Mouse (Mus musculus) liver, embryonic 11.5 days (tissue): ENCODE results near the gene AI597479. TPM values are rescaled to one million over a fixed set of nuclear protein-coding genes. Genes with fewer than 3 reads are reported as not detected.

Experiments used
- ATAC-seq: fragments of 200-750 bp; cut with Nextera tagmentation; replicated peaks from 2 replicates; pipeline ENCODE4 v1.8.0; 2017; ENCODE audit warnings: moderate number of reproducible peaks, mild to moderate bottlenecking, moderate TSS enrichment, moderate library complexity; ENCODE audit not compliant: low FRiP score
- DNase-seq: peaks from one replicate; pipeline ENCODE4 v3.0.0-alpha.2; 2017; ENCODE audit warnings: low spot score
- H3K27ac ChIP-seq: fragments of 300-500 bp; sonication (generic); 2 replicates; pipeline ENCODE4 v1.5.1; 2014; ENCODE audit warnings: mild to moderate bottlenecking, low read depth, low read length, control low read depth
- H3K27me3 ChIP-seq: fragments of 300-500 bp; sonication (generic); replicated peaks from 2 replicates; pipeline ENCODE4 v1.6.1; 2014; ENCODE audit warnings: low read length, mixed read lengths; ENCODE audit not compliant: control insufficient read depth, insufficient read depth
- H3K36me3 ChIP-seq: fragments of 300-500 bp; sonication (generic); 2 replicates; pipeline ENCODE4 v1.6.1; 2014; ENCODE audit warnings: mild to moderate bottlenecking, low read length, moderate library complexity, mixed read lengths; ENCODE audit not compliant: control insufficient read depth, insufficient read depth
- H3K4me1 ChIP-seq: fragments of 300-500 bp; sonication (generic); replicated peaks from 2 replicates; pipeline ENCODE4 v1.6.1; 2014; ENCODE audit warnings: low read length, mixed read lengths; ENCODE audit not compliant: control insufficient read depth, insufficient read depth
- H3K4me2 ChIP-seq: fragments of 300-500 bp; sonication (generic); 2 replicates; pipeline ENCODE4 v1.6.1; 2014; ENCODE audit warnings: mild to moderate bottlenecking, control low read depth, moderate library complexity
- H3K4me3 ChIP-seq: fragments of 300-500 bp; sonication (generic); 2 replicates; pipeline ENCODE4 v1.5.1; 2014; ENCODE audit warnings: low read depth, low read length, control low read depth
- H3K9ac ChIP-seq: fragments of 300-500 bp; sonication (generic); 2 replicates; pipeline ENCODE4 v1.6.1; 2014; ENCODE audit warnings: low read depth, low read length, control low read depth
- H3K9me3 ChIP-seq: fragments of 300-500 bp; sonication (generic); 2 replicates; pipeline ENCODE4 v1.6.1; 2016; ENCODE audit warnings: low read length, inconsistent platforms, mixed read lengths; ENCODE audit not compliant: control insufficient read depth
- WGBS: fragments of 180-500 bp; shearing (Covaris S2); extraction: QIAGEN DNeasy Blood & Tissue Kit; methylation state at CpG from one replicate; pipeline ENCODE4 v1.1.7; 2014; 5-methylcytosine and 5-hydroxymethylcytosine counted together
- polyA plus RNA-seq: library from polyadenylated mRNA; unstranded; fragments of >200 nt; fragmentation: Nextera tagmentation; extraction: Ambion mirVana; gene quantifications from 2 replicates; pipeline ENCODE4 v1.2.1, GENCODE M21; 2014

The AI597479 gene
- polyA plus RNA-seq, 1 experiment from 2014 or later = 21.5 TPM

DNA sequence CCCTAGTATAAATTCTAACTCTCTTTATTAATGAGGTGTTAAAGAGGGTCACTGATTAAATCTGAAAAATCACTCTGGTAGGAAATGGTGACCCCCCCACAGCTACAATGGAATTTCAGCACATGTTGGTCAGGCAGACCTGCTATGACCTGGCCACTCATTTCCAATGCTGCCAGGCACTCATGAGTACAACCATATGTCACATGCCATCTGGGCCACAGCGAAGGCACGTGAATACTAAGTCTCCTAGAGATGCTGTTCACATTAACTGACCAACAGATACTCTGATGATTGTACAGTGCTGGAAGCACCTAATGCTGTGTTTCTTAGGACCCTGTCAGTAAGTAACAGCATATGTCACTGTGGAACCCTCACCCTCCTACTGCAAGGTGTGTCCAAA lies 23.7 kb upstream of the AI597479 start:
- 91% methylated on average over 2 of the region's 2 CpGs for WGBS

GRCm38 (mm10) chr1:43078124-43078523 lies 20.4 kb upstream of the AI597479 start:
- Histone ChIP-seq H3K27ac (no peak overlapping the region), H3K4me2 (no peak overlapping the region), H3K9ac (no peak overlapping the region), H3K4me3 (no peak overlapping the region), H3K4me1 (no peaks in the 10 kb centered on the region), H3K9me3 (no peaks in the 10 kb centered on the region), H3K27me3 (no peaks in the 10 kb centered on the region), H3K36me3 (peaks cover 4% of the 10 kb centered on the region; the same call in 1 of the 2 replicates)
- ATAC-seq = no peak
- WGBS = 60% methylated on average over 2 of the region's 2 CpGs
- DNase-seq = no peak

More for the DNA sequence above, 23.7 kb upstream of the AI597479 start:
- no peak for ATAC-seq
- H3K27me3 ChIP-seq = no peaks in the 10 kb centered on the region
- H3K4me3 ChIP-seq = no peak overlapping the region
- H3K36me3 ChIP-seq = peaks cover 4% of the 10 kb centered on the region; the same call in 1 of the 2 replicates
- DNase-seq = no peak
- no peaks in the 10 kb centered on the region for H3K9me3 ChIP-seq
- H3K4me2 ChIP-seq = no peak overlapping the region
- no peak overlapping the region for H3K27ac ChIP-seq
- H3K9ac ChIP-seq = no peak overlapping the region
- no peaks in the 10 kb centered on the region for H3K4me1 ChIP-seq

DNA sequence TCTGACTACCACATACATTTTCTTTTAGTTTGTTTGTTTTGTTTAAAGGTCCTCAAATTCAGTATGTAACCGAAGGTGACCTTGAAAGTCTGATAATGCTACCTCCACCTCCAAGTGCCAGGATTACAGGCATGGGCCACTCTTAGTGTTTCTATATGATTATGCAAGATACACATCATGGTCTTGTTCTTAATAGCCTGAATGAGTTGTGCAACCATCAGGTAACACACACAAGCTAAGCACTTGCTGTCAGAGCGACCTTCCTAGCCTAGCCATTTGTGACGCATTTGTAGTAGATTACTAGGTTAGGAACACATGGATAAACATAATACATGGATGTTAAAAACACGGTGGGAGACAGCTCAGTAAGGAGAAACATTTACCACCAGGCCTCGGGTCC lies 15.6 kb upstream of the AI597479 start:
- no peaks in the 10 kb centered on the region for H3K36me3 ChIP-seq

GRCm38 (mm10) chr1:43090418-43090817 lies 8.1 kb upstream of the AI597479 start:
- ATAC-seq (no peak), DNase-seq (no peak)
- H3K36me3 ChIP-seq = no peaks in the 10 kb centered on the region; the same call in 1 of the 2 replicates
- H3K27ac ChIP-seq = no peak overlapping the region
- WGBS = 97% methylated on average over 1 of the region's 1 CpGs
- H3K4me1 ChIP-seq = peaks cover 10% of the 10 kb centered on the region
- H3K9ac ChIP-seq = no peak overlapping the region
- no peaks in the 10 kb centered on the region for H3K9me3 ChIP-seq
- H3K4me3 ChIP-seq = no peak overlapping the region
- no peaks in the 10 kb centered on the region for H3K27me3 ChIP-seq
- no peak overlapping the region for H3K4me2 ChIP-seq

More for the DNA sequence above, 15.6 kb upstream of the AI597479 start:
- no peak overlapping the region for H3K9ac ChIP-seq
- H3K9me3 ChIP-seq = no peaks in the 10 kb centered on the region
- WGBS = 80% methylated on average over 5 of the region's 5 CpGs
- H3K4me1 ChIP-seq = no peaks in the 10 kb centered on the region
- DNase-seq = no peak
- no peak overlapping the region for H3K4me3 ChIP-seq
- H3K27ac ChIP-seq = no peak overlapping the region
- H3K27me3 ChIP-seq = no peaks in the 10 kb centered on the region
- ATAC-seq = no peak
- H3K4me2 ChIP-seq = no peak overlapping the region

DNA sequence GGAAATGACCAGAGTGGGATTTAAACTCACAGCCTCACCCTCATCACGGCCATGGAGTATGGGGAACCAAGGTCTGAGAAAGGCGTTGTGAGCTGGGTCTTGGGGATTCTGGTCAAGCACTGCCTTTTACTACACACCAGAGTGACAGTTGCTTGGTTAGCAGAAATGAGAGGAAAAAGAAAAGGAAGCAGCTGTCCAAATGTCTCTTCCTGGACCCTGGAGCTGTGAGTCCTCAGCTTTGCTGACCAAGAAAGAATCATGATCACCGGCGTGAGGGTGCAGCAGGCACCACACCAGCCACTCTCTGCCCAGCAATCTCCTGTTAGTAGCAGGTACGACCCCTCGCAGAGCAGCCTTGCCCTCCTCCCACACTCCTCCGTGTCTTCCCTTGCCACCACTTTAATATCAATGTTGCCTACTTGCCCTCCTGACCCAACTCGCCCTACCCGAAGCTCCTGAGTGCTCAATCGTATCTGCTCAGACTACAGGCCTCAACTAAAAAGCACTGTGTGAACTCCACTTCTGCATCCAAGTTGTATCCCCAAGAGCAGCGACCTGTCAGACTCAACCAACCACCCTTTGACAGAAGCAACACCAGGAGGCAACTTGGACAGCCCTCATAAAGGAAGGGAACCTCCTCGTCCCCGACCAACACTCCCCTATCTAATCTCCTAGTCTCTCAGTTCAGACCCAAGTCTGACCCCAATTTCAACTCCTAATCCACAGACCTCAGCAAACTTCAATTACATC lies 7.0 kb upstream of the AI597479 start:
- H3K9me3 ChIP-seq = no peaks in the 10 kb centered on the region
- H3K4me3 ChIP-seq = peak overlapping the region; percentile 83
- DNase-seq = peak; percentile 51
- H3K27me3 ChIP-seq = no peaks in the 10 kb centered on the region
- WGBS = 30% methylated on average over 13 of the region's 13 CpGs
- H3K36me3 ChIP-seq = no peaks in the 10 kb centered on the region; the same call in 1 of the 2 replicates
- peak overlapping the region; percentile 87 for H3K4me2 ChIP-seq
- peak overlapping the region; percentile 92 for H3K9ac ChIP-seq
- H3K27ac ChIP-seq = peak overlapping the region; percentile 68; the same call in 1 of the 2 replicates
- peak; percentile 35 for ATAC-seq
- peaks cover 10% of the 10 kb centered on the region for H3K4me1 ChIP-seq

DNA sequence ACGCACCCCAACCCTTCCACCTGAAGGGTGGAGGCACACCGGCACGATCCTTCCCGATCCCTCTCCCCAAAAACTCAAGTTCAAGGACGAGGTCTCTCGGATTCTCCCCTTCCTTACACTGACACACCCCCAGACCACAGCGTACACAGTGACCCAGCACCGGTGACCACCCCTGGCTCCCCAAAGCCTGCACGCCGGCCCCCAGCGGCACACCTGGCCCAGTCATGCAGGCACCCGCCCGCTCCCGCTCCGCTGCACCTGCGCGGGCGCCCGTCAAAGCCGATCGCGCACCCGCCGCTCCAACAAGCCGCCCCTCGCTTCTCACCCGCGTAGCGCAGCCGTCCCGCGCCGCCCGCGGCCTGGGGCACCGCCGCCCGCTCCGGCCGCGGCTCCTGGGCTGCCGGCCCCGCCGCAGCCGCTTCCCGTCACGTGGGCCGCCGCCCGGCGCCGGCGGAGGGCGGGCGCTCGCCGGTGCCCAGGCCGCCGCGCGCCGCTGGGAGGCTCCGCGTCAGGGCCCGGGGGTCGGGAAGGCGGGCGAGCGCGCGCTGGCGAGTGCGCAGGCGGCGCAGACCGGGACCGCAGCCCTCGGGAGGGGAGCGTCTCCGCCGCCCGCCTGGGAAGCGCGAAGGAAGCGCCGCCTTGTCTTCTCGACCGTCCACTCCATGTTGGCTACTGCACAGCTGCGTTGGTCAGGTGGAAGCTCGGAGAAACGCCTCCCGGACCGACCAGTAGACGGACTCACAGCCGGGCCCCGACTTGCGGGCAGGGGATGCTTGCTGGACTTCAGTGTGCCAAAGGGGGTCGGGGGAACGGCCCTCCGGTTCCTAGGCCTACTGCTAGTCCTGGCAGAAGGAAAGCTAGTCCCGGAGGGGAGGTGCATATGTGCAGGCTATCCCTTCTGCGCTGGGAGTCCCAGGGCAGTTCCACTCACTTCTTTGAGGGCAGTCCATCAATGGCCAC lies 6.2 kb upstream of the AI597479 start:
- peak overlapping the region; percentile 92 for H3K9ac ChIP-seq
- no peaks in the 10 kb centered on the region; the same call in 1 of the 2 replicates for H3K36me3 ChIP-seq
- H3K4me2 ChIP-seq = peak overlapping the region; percentile 87
- peak; percentile 86 for ATAC-seq
- H3K27me3 ChIP-seq = no peaks in the 10 kb centered on the region
- under 1% methylated on average over 96 of the region's 102 CpGs for WGBS
- DNase-seq = peak; percentile 79
- peak overlapping the region; percentile 83 for H3K4me3 ChIP-seq
- H3K9me3 ChIP-seq = no peaks in the 10 kb centered on the region
- H3K4me1 ChIP-seq = peaks cover 10% of the 10 kb centered on the region
- H3K27ac ChIP-seq = peak overlapping the region; percentile 68

DNA sequence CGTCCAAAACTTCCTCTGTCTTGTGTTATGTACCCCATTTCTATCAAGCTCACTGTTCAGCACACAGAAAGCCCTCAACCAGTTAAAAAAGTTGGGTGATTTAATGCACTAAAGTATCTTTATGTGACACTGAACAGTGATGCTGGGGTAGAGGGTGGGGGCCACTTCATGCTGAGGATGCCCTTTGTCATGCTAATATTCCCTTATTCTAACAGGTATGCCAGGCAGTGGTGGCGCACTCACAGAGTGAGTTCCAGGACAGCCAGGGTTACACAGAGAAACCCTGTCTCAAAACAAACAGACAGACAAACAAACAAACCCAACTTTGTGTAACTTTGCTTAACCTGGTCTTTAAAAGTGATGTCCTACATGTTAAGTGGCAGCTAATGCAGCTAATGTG lies 4.3 kb upstream of the AI597479 start:
- Histone ChIP-seq H3K9ac (no peak overlapping the region), H3K27ac (no peak overlapping the region), H3K36me3 (no peaks in the 10 kb centered on the region; the same call in 1 of the 2 replicates), H3K9me3 (no peaks in the 10 kb centered on the region), H3K4me2 (no peak overlapping the region), H3K27me3 (no peaks in the 10 kb centered on the region), H3K4me1 (peaks cover 10% of the 10 kb centered on the region), H3K4me3 (no peak overlapping the region)
- 90% methylated on average over 2 of the region's 2 CpGs for WGBS
- DNase-seq (no peak), ATAC-seq (no peak)

DNA sequence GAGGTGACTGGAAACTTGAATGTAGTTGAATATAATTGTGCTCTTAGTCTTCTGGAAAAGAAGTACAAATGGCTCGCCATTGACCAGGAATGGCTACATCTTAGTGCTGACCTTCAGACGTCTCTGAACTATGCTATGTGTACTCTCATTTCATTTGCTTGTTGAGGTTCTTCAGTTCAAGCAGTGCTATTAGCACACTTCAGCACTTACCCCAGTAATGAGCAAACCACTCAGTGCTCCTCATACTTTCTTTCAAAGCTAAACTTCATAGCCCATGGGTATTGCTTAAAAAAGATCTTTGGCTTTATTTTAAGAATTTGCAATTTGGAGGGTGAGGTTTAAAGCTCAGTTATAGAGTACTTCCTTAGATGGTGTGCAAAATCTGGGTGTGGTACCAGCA lies 10.2 kb downstream of the AI597479 start:
- H3K4me1 ChIP-seq = peaks cover under 1% of the 10 kb centered on the region; the same call in 1 of the 2 replicates
- H3K36me3 ChIP-seq = peaks cover 3% of the 10 kb centered on the region; the same call in 1 of the 2 replicates
- H3K27ac ChIP-seq = no peak overlapping the region
- H3K4me2 ChIP-seq = no peak overlapping the region
- ATAC-seq (no peak), DNase-seq (no peak)
- H3K9me3 ChIP-seq = no peaks in the 10 kb centered on the region
- 88% methylated on average over 2 of the region's 2 CpGs for WGBS
- no peak overlapping the region for H3K4me3 ChIP-seq
- H3K9ac ChIP-seq = no peak overlapping the region
- no peaks in the 10 kb centered on the region for H3K27me3 ChIP-seq
